Mouse (Mus musculus): ENCODE results near the gene Gnat1.

DNA sequence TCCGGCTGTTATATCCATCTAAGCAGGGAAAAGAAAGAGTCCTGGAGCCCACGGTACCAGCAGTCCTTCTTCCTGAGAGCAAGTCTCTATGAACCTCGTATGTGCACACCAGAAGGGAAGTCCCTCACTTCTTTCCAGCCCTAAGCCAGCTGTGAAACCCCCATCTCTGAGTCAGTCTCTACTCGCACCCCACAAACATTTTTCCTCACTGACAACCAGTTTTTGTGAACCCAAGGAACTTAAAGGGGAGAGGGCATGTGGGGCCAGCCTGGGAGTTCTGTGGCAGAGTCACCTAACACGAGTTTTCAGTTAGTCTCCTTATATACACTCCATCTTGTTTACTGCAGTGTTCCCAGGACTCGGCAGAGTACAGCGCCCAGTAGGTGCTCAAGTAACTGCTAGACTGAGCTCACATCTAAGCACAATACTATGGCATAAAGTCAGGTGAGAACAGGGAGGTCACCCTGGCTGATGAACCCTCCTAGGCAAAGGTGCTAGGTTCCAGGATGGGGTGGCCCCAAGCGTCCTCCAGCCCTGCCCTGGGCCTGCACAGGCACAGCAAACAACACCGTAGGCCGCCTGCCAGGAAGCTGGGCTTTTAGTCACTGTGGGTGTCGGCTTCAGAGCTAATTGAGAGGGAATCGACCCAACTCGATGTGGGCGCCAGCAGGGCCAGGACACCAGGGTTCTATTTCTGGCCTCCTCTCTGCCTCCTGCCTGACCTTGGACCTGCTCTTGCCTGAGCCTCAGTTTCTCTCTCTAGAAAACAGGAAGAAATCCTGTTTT, 24.0 kb upstream of the Gnat1 start:
- TF ChIP-seq POLR2A (IDR thresholded peaks at IDR 0.05; ENCODE audit: low read depth, low read length) (no peak), CTCF (IDR thresholded peaks at IDR 0.05; ENCODE audit: extremely low read depth, insufficient read depth, insufficient read length, insufficient replicate concordance) (no peak)

All from spleen, adult 2 months (tissue).